Mouse (Mus musculus): ENCODE results near the gene Sirt4.
"Not testable (repeated sequence)": the region's sequence is repeated elsewhere in the genome, so short reads cannot be mapped to it uniquely, and the experiment has no call there.

Sirt4 gene

DNA sequence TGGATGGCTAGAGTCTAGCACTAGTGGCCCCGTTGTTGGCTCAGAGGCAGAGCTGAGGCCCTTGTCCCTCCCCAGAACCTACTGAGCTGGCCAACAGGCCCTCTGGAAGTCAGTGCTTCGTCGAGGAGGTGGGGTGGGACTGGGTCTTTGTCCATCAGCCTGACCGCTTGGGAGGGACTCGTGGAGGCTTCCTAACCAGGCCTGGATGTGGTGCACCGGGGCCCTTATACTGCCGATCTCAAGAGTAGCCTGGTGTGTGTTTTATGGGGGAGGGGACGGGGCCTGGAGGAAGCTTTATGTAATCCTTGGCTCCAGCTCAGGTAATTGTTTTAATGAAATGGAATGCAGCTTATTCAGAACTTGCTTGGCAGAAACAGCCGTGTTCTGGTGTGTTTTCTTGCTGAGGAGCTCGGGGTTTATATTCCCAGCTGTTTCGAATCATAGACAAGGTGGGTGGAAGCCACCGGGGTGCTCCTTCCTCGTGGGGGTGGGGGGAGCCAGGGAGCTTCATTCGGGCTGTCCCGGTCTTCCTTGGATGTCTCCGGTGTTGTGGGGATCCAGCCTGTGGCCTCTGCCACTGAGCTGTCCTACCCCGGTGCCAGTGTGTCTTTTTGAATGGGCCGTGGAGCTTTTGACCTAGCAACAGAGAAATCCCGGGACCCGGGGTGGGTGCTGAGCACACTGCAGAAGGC, 30.5 kb upstream of the Sirt4 start:
- no peak for DNase-seq (ENCODE audit: low read depth, low spot score)

- no peak for DNase-seq (ENCODE audit: low read depth, low spot score)
Observed at GRCm38 (mm10) chr5:115514346-115514745, 29.8 kb upstream of the Sirt4 start.

- no peak for DNase-seq (ENCODE audit: low read depth, low spot score)
Observed at GRCm38 (mm10) chr5:115513721-115514120, 29.2 kb upstream of the Sirt4 start.

DNA sequence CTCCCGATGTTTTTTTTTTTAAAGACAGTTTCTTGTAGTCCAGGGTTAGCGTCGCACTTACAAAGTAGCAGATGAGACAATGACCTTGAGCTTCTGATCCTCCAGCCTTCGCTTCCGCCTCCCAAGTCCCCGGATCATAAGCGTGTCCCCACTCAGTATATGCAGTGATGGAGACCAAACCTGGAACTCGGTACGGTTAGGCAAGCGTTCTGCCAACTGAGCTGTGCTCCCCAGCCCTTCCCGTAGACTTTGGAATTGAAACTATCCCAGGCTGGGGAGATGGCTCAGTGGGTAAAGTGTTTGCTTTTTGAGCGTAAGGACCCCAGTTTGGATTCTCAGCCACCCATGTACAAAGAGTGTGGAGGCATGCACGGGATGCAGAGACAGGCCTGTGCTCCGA, 28.7 kb upstream of the Sirt4 start:
- no peak for DNase-seq (ENCODE audit: low read depth, low spot score)

GRCm38 (mm10) chr5:115512375-115512774, 27.9 kb upstream of the Sirt4 start:
- DNase-seq (ENCODE audit: low read depth, low spot score): no peak

- no peak for DNase-seq (ENCODE audit: low read depth, low spot score)
Observed at GRCm38 (mm10) chr5:115509790-115510689, 25.5 kb upstream of the Sirt4 start.

- DNase-seq (ENCODE audit: low read depth, low spot score): no peak
Observed at GRCm38 (mm10) chr5:115509321-115509761, 24.8 kb upstream of the Sirt4 start.

GRCm38 (mm10) chr5:115508859-115509147, 24.3 kb upstream of the Sirt4 start:
- no peak for DNase-seq (ENCODE audit: low read depth, low spot score)

- no peak for DNase-seq (ENCODE audit: low read depth, low spot score)
Observed at GRCm38 (mm10) chr5:115507981-115508858, 23.7 kb upstream of the Sirt4 start.

- no peak for DNase-seq (ENCODE audit: low read depth, low spot score)
Observed at GRCm38 (mm10) chr5:115507267-115507980, 22.9 kb upstream of the Sirt4 start.

- DNase-seq (ENCODE audit: low read depth, low spot score): no peak
Observed at GRCm38 (mm10) chr5:115506454-115507201, 22.1 kb upstream of the Sirt4 start, which contains the start of gene Pxn. TSS of gene Pxn (plus strand) at chr5:115506676.

DNA sequence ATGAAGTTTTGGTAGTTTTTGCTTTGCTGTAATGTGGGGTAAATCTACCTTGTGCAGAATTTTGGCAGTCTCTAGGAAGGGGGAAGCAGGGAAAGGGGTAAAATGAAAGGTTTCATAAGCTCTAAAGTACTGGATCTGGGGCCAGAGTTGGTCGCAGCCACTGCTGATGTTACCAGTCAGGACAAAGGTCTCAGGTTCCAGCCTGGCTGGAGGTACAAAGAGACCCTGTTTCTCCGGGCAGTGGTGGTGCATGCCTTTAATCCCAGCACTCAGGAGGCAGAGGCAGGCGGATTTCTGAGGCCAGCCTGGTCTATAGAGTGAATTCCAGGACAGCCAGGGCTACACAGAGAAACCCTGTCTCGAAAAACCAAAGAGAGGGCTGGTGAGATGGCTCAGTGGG, 21.1 kb upstream of the Sirt4 start:
- DNase-seq (ENCODE audit: low read depth, low spot score): not testable (repeated sequence)

GRCm38 (mm10) chr5:115503035-115503434, 18.5 kb upstream of the Sirt4 start:
- DNase-seq (ENCODE audit: low read depth, low spot score): no peak

DNA sequence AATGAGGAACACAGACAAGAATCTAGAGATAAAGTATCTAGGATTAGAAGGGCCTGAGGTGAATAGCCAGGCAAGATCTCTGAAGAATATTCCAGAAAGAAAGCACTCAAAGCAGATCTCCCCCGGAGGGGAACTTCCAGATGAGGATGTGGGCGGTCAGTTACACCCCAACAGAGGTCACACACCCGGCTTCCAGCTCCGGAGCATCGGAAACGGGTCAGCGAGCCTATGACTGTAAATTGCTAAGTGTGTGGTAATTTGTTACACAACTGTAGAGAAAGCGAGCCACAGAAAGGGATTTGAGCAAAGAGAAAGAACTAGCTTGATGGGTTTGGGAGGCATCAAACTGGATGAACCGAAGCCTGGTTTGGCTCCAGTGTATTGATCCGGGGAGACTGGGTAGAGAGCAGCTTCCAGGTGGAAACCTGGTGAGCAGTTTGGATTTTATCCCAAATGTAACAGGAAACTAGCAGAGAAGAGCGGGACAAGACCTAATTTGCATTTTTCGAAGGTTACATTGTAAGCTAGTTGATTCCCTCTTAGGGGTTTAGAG, 15.9 kb upstream of the Sirt4 start:
- DNase-seq (ENCODE audit: low read depth, low spot score): no peak

DNA sequence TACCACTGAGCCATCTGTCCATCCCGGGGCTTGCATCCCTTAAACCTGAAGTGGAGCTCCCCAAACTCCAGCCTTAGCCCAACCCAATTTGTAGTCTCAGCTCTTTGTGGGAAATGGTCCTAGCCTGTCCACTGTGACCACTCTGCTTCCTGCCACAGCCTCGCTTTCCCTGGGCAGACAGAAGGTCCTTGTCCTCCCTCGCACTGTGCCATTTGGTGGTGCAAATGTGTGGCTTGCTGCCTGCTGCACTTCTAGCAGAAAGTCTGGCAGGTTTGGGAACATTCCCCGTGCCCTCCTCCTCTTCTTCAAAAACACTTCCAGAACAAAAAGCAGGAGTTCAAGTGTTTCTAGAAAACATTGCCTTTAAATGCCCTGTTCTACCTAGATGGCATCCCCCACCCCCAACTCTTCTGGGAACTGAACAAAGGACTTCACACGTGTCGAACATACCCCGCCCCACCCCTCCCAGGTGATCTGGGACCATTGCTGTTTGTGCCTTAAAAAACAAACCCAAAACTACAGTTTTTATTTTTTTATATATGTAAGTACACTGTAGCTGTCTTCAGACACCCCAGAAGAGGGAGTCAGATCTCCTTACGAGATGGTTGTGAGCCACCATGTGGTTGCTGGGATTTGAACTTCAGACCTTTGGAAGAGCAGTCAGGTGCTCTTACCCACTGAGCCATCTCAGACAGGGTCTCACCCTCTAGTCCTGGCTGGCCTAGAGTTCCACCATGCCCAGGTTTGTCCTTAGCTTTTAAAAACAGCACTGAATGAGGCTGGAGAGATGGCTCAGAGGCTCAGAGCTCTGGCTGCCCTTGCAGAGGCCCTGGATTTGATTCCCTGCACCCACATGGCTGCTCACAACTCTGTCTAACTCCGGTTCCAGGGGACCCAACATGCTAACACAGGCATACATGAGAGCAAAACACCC, 14.0 kb upstream of the Sirt4 start:
- DNase-seq (ENCODE audit: low read depth, low spot score): no peak

DNA sequence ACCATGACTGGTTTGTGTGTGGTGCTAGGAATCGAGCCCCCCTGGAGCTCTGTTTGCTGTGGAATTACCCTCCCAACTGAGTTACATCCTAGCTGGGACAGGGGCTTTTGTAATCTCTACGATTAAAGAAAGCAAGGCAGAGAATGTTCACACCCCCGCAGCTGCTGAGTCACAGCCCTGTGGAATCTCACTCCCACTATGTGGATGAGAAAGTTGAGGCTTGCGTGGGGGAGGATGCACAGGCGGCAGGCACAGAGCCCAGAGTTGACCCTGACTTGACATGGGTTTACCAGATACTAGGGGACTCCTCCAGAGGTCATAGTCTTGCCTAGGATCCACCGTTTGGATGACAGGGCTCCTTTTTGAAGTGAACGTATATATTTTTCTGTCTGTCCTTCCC, 12.5 kb upstream of the Sirt4 start:
- DNase-seq (ENCODE audit: low read depth, low spot score): no peak

GRCm38 (mm10) chr5:115495618-115496017, 11.1 kb upstream of the Sirt4 start:
- DNase-seq (ENCODE audit: low read depth, low spot score): not testable (repeated sequence)

- no peak for DNase-seq (ENCODE audit: low read depth, low spot score)
Observed at GRCm38 (mm10) chr5:115493441-115493840, 8.9 kb upstream of the Sirt4 start.

DNA sequence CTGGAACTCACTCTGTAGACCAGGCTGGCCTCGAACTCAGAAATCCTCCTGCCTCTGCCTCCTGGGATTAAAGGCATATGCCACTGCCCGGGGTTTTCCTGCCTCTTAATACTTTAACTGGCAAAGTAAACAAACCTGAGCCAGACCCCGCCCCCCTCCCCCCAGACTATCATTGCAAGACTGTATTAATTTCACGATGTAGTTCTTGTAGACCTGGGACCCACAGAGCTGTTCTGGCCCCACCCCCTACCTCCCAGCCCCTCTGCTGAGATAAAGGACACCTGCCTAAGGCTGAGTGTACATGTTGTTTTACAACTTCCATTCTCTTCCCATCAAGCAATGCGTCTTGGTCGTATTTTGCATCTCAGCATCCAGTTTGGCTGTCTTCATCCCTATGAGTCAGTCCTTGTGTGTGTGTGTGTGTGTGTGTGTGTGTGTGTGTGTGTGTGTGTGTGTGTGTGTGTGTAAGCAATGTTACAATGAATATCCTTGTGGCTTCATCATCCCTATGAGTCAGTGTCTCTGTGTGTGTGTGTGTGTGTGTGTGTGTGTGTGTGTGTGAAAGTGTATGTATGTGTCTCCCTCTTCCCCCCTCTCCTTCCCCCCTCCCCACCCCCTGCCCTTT, 8.3 kb upstream of the Sirt4 start:
- no peak for DNase-seq (ENCODE audit: low read depth, low spot score)

Data from brain, embryonic 18.5 days (tissue).